ENCODE assay signal across 10 mouse cellular contexts in genomic region chr16:4884930-4885329, GRCm38 (mm10). TPM values are rescaled to one million over a fixed set of nuclear protein-coding genes. Genes with fewer than 3 reads are reported as not detected.
A peak's percentile ranks its signal among the peaks of the same experiment; 100 is the strongest.
DNase-seq lines count a peak whose midpoint lies in the region; ATAC-seq lines count a peak whose summit lies in the region.
"Had no signal": no experiment of that assay in that cellular context is flagged by ENCODE, and none has a peak within 500 bp of the region (broad histone marks: within the 10 kb centered on the region; RNA-seq: fewer than 3 reads in every experiment).

No protein-coding gene starts in this region.

- H3K36me3 ChIP-seq in heart, embryonic 10.5 days: no peaks in the 10 kb centered on the region
- H3K36me3 ChIP-seq in neural tube, embryonic 11.5 days (ENCODE audit: control insufficient read depth, insufficient read depth, low read length): no peaks in the 10 kb centered on the region
- H3K36me3 ChIP-seq in liver, embryonic 11.5 days (ENCODE audit: control insufficient read depth, insufficient read depth, low read length): no peaks in the 10 kb centered on the region; the same call in 1 of the 2 replicates
- H3K36me3 ChIP-seq in neural tube, embryonic 15.5 days: no peaks in the 10 kb centered on the region

- peak overlapping the region; percentile 94 for H3K27ac ChIP-seq in heart, embryonic 10.5 days
- no peak overlapping the region for H3K27ac ChIP-seq in neural tube, embryonic 11.5 days (ENCODE audit: low read depth, low read length)
- no peak overlapping the region for H3K27ac ChIP-seq in liver, embryonic 11.5 days (ENCODE audit: low read depth, low read length)
- peak overlapping the region; percentile 92 for H3K27ac ChIP-seq in neural tube, embryonic 15.5 days (replicated peaks)

- ATAC-seq in neural tube, embryonic 11.5 days (ENCODE audit: insufficient read depth, low FRiP score, low TSS enrichment): no peak
- ATAC-seq in liver, embryonic 11.5 days (replicated peaks; ENCODE audit: low FRiP score): no peak
- no peak for ATAC-seq in neural tube, embryonic 15.5 days (ENCODE audit: low FRiP score)
- ATAC-seq: CD4-positive, CD25-positive, alpha-beta regulatory T cell, adult 4 months had no signal

- H3K27me3 ChIP-seq in heart, embryonic 10.5 days (ENCODE audit: insufficient read depth, poor library complexity, severe bottlenecking): no peaks in the 10 kb centered on the region
- H3K27me3 ChIP-seq in neural tube, embryonic 11.5 days (ENCODE audit: control insufficient read depth, insufficient read depth, low read length): no peaks in the 10 kb centered on the region
- no peaks in the 10 kb centered on the region for H3K27me3 ChIP-seq in liver, embryonic 11.5 days (replicated peaks; ENCODE audit: control insufficient read depth, insufficient read depth, low read length)
- H3K27me3 ChIP-seq in neural tube, embryonic 15.5 days (replicated peaks): no peaks in the 10 kb centered on the region

- 58% methylated on average over 10 of the region's 10 CpGs for WGBS in heart, embryonic 10.5 days
- 90% methylated on average over 10 of the region's 10 CpGs for WGBS in neural tube, embryonic 11.5 days
- 88% methylated on average over 10 of the region's 10 CpGs for WGBS in liver, embryonic 11.5 days
- 93% methylated on average over 10 of the region's 10 CpGs for WGBS in neural tube, embryonic 15.5 days

- intact Hi-C loops in heart, postnatal 25 days (cut with DNase I): no loop called here

- H3K4me2 ChIP-seq in neural tube, embryonic 11.5 days (ENCODE audit: low read depth): peak overlapping the region; percentile 51; the same call in 1 of the 2 replicates
- peak overlapping the region; percentile 93 for H3K4me2 ChIP-seq in liver, embryonic 11.5 days
- H3K4me2 ChIP-seq in neural tube, embryonic 15.5 days: peak overlapping the region; percentile 81

- H3K9me3 ChIP-seq in heart, embryonic 10.5 days: no peaks in the 10 kb centered on the region
- no peaks in the 10 kb centered on the region for H3K9me3 ChIP-seq in neural tube, embryonic 11.5 days (ENCODE audit: control insufficient read depth, low read length)
- no peaks in the 10 kb centered on the region for H3K9me3 ChIP-seq in liver, embryonic 11.5 days (ENCODE audit: control insufficient read depth, low read length)
- no peaks in the 10 kb centered on the region for H3K9me3 ChIP-seq in neural tube, embryonic 15.5 days (replicated peaks)

- no peak for DNase-seq in heart, embryonic 10.5 days (ENCODE audit: low spot score)
- DNase-seq in heart, postnatal 25 days (ENCODE audit: low spot score): no peak
- no peak for DNase-seq in neural tube, embryonic 11.5 days (ENCODE audit: low spot score)
- no peak for DNase-seq in neural tube, embryonic 10.5 days (ENCODE audit: extremely low spot score, low spot score)
- DNase-seq in liver, embryonic 11.5 days (ENCODE audit: low spot score): no peak
- no peak for DNase-seq in right cerebral cortex, postnatal 10 days (ENCODE audit: low spot score in 2 of 2)
- no peak for DNase-seq in layer of hippocampus, adult 11-12 months (ENCODE audit: low spot score)
- DNase-seq: adrenal gland, postnatal 36 days had no signal

- peaks cover 42% of the 10 kb centered on the region for H3K4me1 ChIP-seq in heart, embryonic 10.5 days
- peaks cover 8% of the 10 kb centered on the region; the same call in 1 of the 2 replicates for H3K4me1 ChIP-seq in neural tube, embryonic 11.5 days (ENCODE audit: control insufficient read depth, insufficient read depth, low read length)
- H3K4me1 ChIP-seq in liver, embryonic 11.5 days (replicated peaks; ENCODE audit: control insufficient read depth, insufficient read depth, low read length): peaks cover 29% of the 10 kb centered on the region
- peaks cover 54% of the 10 kb centered on the region for H3K4me1 ChIP-seq in neural tube, embryonic 15.5 days

- no peak overlapping the region for H3K9ac ChIP-seq in neural tube, embryonic 11.5 days (ENCODE audit: low read length)
- peak overlapping the region; percentile 52 for H3K9ac ChIP-seq in liver, embryonic 11.5 days (ENCODE audit: low read depth, low read length)
- H3K9ac ChIP-seq in neural tube, embryonic 15.5 days (replicated peaks): no peak overlapping the region

- no peak overlapping the region for H3K4me3 ChIP-seq in heart, embryonic 10.5 days
- H3K4me3 ChIP-seq in neural tube, embryonic 11.5 days (ENCODE audit: low read depth, low read length): no peak overlapping the region
- no peak overlapping the region for H3K4me3 ChIP-seq in liver, embryonic 11.5 days (ENCODE audit: low read depth, low read length)
- H3K4me3 ChIP-seq in neural tube, embryonic 15.5 days (replicated peaks): peak overlapping the region; percentile 95

RNA-seq across cellular contexts. Expression of gene Mgrn1, which starts 1.1 kb away (rescaled TPM):
- polyA plus RNA-seq in heart, embryonic 10.5 days (2016; fragmentation: Nextera tagmentation; extraction: Ambion mirVana): 96.2 and 131 TPM in 2 replicates
- 100 to 1,000 TPM; 147 to 148 TPM for total RNA-seq in heart, postnatal 25 days (2021)
- 81.6 and 85.5 TPM in 2 replicates for polyA plus RNA-seq in neural tube, embryonic 11.5 days (2014; fragmentation: Nextera tagmentation; extraction: Ambion mirVana)
- 50.5 and 52.5 TPM in 2 replicates for polyA plus RNA-seq in liver, embryonic 11.5 days (2014; fragmentation: Nextera tagmentation; extraction: Ambion mirVana)
- polyA plus RNA-seq in neural tube, embryonic 15.5 days (2015; fragmentation: Nextera tagmentation; extraction: Ambion mirVana): 122 and 125 TPM in 2 replicates

RNA-seq across cellular contexts. Expression of gene Ubald1, which starts 4.8 kb away (rescaled TPM):
- 29.8 and 31.4 TPM in 2 replicates for polyA plus RNA-seq in heart, embryonic 10.5 days (2016; fragmentation: Nextera tagmentation; extraction: Ambion mirVana)
- total RNA-seq in heart, postnatal 25 days (2021): 10 to 100 TPM; 20.2 to 20.9 TPM
- 35.3 and 38.4 TPM in 2 replicates for polyA plus RNA-seq in neural tube, embryonic 11.5 days (2014; fragmentation: Nextera tagmentation; extraction: Ambion mirVana)
- 26.4 and 29.9 TPM in 2 replicates for polyA plus RNA-seq in liver, embryonic 11.5 days (2014; fragmentation: Nextera tagmentation; extraction: Ambion mirVana)
- polyA plus RNA-seq in neural tube, embryonic 15.5 days (2015; fragmentation: Nextera tagmentation; extraction: Ambion mirVana): 66.0 and 66.7 TPM in 2 replicates

RNA-seq across cellular contexts. Expression of gene 4930562C15Rik, which starts 49.7 kb away (rescaled TPM):
- 0.44 and 0.59 TPM in 2 replicates for polyA plus RNA-seq in heart, embryonic 10.5 days (2016; fragmentation: Nextera tagmentation; extraction: Ambion mirVana)
- not detected for total RNA-seq in heart, postnatal 25 days (2021)
- 0.20 and 0.38 TPM in 2 replicates for polyA plus RNA-seq in neural tube, embryonic 11.5 days (2014; fragmentation: Nextera tagmentation; extraction: Ambion mirVana)
- polyA plus RNA-seq in liver, embryonic 11.5 days (2014; fragmentation: Nextera tagmentation; extraction: Ambion mirVana): 0.19 and 0.33 TPM in 2 replicates
- 0.54 and 0.60 TPM in 2 replicates for polyA plus RNA-seq in neural tube, embryonic 15.5 days (2015; fragmentation: Nextera tagmentation; extraction: Ambion mirVana)
- total RNA-seq: adrenal gland, postnatal 36 days had no signal

RNA-seq across cellular contexts. Expression of gene Nudt16l1, which starts 53.6 kb away (rescaled TPM):
- polyA plus RNA-seq in heart, embryonic 10.5 days (2016; fragmentation: Nextera tagmentation; extraction: Ambion mirVana): 111 and 125 TPM in 2 replicates
- 10 to 100 TPM; 20.5 to 24.3 TPM for total RNA-seq in heart, postnatal 25 days (2021)
- 140 and 141 TPM in 2 replicates for polyA plus RNA-seq in neural tube, embryonic 11.5 days (2014; fragmentation: Nextera tagmentation; extraction: Ambion mirVana)
- polyA plus RNA-seq in liver, embryonic 11.5 days (2014; fragmentation: Nextera tagmentation; extraction: Ambion mirVana): 102 and 103 TPM in 2 replicates
- 128 and 140 TPM in 2 replicates for polyA plus RNA-seq in neural tube, embryonic 15.5 days (2015; fragmentation: Nextera tagmentation; extraction: Ambion mirVana)

Comparison
In these comparisons a context has a peak if more than half of its experiments do, and no peak if none do; other contexts are left out.
1. H3K27ac ChIP-seq: peak in heart, embryonic 10.5 days (single experiment) and neural tube, embryonic 15.5 days (single experiment); none in neural tube, embryonic 11.5 days (single experiment) and liver, embryonic 11.5 days (single experiment).
2. Peak in every context shown above with its lines, with median percentiles within 50 percentile points of each other: H3K4me2 ChIP-seq.